Mouse (Mus musculus): Measurements from ENCODE around the gene Slc26a1.
A peak's percentile ranks its signal among the peaks of the same experiment; 100 is the strongest.
"Not testable (repeated sequence)": the region's sequence is repeated elsewhere in the genome, so short reads cannot be mapped to it uniquely, and the experiment has no call there.

Slc26a1 gene

DNA sequence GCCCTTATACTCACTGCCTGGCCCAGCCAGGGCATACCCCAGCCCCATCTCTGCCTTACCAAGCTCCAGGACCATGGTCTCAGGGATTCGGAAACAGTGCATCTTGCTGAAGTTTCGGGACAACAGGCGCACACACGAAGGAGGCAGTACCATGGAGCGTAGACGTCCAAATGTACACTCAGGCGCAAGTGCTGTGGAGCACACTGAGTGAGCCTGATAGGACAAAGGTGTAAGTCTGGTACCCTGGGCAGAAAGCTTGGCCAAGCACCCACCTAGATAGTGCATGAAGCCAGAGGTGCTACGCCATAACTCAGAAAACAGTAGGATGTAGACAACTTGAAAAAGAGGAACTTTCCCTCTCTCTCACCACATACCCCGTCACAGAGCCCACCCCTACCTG is 20.0 kb downstream of the Slc26a1 start:
- no peak for DNase-seq

DNA sequence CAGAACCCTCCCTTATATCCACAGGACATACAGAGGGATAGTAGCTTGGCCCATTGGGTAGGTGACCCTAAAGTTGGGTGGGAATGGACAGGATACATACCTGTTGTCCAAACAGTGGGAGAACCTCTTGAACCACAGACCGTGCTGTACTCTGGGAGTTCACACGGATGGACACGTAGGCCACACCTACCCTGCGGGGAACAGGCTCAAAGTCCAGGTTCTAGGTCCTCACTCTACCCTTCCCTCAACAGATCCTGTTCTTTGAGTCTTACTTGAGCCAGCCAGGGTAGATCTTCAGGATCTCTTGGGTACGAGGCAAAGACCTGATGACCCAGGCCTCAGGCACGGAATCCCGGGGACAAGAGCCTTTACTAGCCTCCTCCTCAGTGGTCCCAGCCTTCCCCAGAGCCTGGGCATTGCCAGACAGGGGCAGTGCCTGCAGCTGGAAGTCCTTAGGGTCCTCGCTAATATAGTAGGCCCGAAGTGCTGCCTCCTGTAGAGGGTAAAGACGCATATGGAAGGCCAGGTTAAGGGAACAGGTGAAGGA is 20.9 kb downstream of the Slc26a1 start:
- DNase-seq, result no peak

DNA sequence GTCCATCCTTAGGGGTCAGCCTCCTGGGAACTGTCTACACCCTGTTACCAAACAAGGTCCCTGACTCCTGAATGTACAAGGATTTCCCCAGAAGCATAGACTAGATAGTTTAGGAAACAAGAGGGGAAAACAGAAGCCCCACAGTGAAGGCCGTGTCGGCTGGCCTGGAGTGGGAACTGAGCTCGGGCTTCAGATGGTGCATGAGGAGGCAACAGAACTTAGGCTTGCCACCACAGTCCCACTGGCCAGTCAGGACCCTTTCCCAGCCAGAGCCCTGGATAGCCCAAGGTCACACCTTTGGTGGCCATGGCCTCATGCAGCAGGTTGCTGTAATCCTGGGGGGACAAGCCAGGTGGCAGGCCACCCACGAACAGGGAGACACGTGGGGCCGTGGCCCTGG is 22.0 kb downstream of the Slc26a1 start:
- no peak for DNase-seq

DNA sequence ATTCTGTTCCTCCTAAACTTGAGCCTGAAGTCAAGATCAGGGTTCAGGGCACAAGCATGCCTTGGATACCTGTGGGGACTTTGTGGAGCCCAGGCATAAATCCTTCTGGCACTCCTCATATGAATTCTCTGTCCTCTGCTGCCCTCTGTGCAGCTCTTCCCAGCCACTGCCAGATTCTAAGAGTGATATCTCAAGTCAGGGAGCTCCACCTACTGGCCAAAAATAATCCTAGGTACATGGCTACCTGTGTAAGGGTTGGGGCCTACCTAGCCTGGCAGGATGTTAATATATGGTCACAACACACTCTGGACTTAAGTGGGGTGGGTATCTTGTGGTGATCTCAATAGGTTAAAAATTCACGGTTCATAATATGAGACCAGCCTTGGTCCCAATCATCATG is 23.5 kb downstream of the Slc26a1 start:
- DNase-seq, result peak; percentile 73

DNA sequence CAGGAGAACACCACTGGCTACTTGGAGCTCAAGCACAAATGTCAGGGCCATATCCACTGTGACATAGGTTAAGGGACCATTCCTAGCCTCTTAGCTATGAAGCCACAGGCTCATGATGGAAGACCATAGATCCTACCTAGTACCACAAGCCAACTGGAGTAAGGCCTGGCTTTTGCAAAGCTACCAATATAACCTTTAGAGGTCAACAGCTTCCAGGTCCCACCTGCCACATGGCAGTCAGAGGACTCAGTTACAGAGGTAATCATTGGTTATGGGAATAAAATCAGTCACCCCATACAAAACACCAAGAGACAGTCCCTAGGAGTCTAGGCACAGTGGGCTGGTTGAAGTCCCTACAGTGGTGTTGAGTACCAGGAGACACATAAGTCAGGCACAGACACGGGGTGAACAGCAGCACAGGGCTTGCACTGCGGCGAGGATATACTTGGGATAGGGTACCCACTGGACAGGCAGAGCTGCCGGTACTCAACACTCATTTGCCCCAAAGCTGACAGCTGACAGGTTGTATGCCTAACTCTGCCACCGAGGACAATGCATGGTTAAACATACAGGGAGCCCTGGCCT is 24.1 kb downstream of the Slc26a1 start:
- no peak for DNase-seq

DNA sequence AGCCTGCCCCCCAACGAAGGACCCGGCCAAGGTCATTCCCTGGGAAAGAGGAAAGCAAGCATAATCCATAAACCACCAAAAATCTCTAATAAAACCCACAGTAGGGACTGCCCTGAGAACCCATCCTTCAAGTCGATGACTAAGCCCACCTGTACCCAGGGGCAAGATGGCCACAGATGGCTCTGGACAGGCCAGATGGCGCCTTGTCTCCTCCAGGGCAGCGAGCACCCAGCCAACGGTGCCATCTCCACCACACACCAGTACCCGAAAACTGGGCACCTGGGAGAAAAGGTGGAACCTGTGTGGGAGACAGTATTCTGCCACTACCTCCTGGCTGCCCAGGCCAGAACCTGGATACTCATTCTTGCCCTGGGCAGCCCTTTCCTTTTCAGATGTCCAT is 25.0 kb downstream of the Slc26a1 start:
- DNase-seq, result no peak

DNA sequence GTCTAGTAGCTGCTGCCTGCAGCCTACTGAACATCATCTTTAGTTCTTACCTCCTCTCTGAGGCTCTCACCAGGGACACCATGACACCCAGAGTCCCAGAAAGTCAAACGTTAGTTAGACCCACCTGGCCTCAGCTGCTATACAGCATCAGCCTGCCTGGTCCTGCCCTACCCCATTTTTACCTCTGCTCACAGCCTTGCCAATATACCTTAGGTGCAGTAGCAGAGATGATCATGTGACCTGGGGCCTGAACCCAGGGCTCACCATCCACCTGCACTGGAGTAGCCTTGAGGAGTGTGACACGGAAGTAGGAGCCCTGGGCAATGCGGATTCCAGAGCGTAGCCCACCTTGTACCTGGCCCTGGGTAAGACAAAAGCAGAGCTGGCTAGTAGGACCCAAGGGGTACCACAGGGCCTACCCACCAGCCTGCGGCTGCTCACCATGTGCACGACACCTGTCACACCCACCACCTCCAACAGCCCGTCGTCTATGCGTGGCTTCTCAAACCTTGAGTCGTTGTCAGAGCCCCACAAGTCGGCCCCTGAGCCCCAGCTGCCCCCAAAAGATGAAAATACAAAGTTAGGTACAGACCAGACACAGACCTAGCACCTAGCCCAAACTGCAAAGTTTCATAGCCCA is 26.3 kb downstream of the Slc26a1 start:
- no peak for DNase-seq

DNA sequence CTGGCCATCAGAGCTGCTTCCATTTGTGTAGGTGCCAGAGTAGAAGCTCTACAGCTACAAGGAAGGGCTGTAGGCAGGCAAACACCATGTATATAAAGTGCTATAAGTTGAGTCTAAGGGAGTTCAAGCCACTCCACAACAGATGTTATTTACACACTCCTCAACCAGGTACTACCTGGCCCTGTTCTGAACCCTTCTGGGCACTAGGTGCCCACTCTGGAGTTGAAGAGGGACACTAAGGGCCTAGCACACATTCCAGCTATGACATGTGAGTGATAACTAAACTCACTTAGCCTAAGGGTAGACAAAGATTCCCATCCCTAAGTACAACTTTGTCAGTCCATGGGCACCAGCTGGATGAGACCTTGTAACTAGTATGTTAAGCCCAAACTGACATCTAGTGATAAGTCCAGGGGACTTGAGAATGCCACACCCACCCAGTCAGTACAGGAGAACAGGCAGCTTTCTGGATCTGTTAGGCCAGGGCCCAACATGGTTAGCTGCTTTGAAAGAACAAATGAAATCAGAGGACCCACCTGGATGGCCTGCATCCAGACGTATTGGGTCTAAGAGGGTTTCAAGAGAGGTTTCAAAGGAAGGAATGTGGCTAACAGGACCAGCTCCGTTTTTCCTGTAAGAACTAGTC is 27.4 kb downstream of the Slc26a1 start:
- DNase-seq, result no peak

DNA sequence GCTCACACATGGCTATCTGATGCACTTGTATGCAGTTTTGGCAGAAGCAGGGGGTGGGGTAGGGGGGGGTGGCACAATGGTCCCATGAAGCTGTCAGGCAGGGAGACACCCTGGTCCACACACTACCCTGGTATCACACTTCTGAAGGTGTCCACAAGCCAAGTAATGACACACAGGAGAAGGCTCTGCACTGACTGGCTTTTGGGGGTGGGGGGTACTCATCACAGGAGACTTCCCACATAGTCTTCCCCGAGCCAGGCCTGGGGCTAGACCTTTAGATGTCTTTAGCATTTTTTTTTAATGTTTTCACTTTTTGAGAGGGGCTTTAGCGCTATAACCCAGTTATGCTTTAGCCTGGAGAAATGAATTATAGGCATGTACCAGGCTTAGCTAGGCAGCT is 28.1 kb downstream of the Slc26a1 start:
- no peak for DNase-seq

DNA sequence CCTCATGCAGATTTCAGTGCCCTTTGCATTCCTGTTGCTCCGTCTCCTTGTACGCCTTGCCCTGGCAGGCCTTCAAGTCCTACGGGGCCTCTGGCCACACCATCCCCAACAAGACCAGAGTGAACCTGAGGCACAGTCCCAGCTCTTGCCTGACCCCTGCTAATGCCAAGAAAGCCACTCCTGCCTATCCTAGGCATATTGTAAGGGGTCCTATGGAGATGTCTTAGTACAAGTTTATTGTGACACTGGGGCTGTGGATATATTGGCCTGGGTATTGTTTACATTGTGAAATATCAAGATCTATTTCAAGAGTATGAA is 29.1 kb downstream of the Slc26a1 start:
- DNase-seq, result no peak

DNA sequence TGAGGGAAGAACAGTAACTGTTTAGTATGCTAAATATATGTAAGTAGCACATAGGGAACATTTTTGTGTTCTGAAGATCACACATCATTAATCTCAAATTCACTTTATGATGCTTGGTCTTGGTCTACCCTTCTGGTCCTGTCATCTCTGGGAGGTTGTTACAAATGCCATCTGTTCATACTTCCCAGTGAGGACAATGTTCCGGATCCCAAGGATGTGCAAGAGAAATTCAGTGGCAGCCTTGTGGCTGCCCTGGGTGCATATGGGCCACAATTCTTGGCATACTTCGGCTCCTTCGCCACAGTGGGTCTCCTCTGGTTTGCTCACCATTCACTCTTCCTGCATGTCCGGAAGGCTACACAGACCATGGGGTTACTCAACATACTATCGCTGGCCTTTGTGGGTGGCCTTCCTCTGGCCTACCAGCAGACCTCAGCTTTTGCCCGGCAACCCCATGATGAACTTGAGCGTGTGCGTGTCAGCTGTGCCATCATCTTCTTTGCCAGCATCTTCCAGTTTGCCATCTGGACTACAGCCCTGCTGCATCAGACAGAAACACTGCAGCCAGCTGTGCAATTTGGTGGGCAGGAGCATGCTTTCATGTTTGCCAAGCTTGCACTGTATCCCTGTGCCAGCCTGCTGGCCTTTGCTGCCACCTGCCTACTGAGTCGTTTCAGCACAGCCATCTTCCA is 29.6 kb downstream of the Slc26a1 start:
- peak; percentile 48 for DNase-seq

DNA sequence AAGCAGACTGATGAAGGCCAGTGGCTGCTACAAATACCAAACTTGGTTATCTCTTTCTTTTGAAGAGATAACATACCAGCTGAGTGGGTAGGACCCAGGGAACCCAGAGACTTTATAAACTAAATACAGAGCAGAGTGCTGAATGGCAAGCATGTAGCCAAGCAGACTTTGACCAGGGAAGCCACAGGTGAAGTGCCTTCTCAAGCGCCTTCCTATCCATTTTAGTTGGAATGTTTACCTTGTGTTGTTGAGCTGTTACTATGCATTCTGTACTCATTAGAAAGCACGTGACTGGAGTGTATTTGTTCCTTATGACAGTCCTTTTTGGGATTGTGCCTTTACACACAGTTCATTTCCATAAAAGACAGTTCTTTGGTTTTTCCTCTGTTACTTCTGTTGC is 31.7 kb downstream of the Slc26a1 start:
- no peak for DNase-seq

DNA sequence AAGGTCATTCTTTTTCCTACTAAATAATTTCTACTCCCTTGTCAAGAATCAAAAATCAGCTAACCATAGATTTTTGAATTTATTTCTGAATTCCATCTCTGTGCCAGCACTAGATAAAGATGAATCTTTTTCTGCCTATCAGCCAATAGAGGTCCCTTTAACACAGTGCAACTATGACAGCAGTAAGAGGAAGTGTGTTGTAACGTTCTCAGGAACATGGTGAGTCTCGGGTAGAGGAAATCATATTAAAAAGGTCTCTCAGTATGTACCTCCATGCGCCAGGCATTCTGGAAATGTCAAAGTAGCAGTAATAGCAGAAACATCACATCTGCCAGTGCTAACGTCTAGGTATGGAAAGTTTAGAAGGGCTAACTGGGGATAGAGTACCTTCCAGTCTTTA is 39.2 kb downstream of the Slc26a1 start:
- DNase-seq, result no peak

DNA sequence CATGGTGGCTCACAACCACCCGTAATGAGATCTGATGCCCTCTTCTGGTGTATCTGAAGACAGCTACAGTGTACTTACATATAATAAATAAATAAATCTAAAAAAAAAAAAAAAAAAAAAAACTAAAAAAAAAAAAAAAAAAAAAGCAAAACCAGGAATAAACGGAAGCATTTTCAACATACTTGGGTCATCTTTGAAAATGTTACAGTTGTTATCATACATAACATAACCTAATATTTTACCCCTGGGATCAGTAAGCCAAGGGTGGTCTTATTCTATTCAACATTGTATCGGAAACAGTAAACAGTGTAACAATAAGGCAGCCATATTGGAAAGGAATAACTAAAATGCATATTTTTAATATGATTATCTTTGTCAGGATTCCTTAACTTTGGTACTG is 41.3 kb downstream of the Slc26a1 start:
- not testable (repeated sequence) for DNase-seq

DNA sequence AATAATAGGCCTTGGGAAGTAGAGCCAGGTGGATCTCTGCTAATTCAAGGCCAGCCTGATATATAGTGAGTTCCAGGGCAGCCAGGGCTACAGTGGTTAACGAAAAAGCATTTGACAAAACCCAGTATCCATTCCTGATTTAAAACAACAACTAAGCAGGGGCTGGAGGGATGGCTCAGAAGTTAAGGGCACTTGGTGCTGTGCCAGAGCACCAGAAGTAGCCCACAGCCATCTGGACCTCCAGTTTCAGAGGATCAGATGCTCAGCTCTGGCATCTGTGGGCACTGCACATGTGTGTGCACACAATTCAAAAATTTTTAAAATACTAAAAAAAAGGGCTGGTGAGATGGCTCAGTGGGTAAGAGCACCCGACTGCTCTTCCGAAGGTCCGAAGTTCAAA is 41.7 kb downstream of the Slc26a1 start:
- no peak for DNase-seq

DNA sequence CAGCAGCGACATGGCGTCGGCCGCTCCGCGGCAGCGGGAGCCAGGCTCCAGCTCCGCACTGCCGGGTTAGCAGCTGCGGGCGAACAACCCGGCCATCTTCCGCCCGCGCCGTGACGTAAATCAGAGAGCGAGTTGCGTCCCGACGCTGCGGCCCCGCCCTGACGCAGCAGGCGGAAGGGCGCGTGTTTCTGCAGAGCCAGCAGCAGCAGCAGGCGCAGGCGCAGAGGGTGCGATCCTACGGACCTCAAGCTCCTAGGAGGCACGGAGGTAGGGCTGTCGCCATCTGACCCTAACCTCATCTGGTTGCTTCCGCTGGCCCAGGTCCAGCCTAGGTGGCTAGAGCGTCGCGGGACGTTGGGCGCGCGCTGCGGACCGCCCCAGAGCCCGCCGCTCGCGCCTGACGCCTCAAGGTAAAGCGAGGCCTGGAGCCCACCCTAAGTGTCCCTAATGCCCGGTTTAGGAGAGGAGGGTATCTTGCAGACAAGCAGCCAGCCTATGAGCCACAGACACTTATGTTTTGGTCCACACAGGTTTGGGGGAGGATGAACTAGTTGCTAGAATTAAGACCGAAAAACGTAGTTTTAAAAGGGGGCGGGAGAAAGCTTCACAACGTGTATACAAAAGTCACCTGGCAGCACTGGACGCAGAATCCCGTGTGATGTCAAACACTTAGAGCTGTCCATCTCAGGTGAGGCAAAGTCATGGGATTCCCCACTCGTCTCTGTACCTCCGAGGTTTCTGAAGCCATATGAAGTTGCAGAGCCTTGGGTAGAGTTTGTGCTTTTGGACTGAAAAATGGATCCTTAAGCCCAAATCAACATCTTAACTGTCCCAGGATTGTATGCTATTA is 45.5 kb downstream of the Slc26a1 start, which contains the start of the genes Gak and Tmem175:
Gak (minus strand) TSS at position 122 of the 850 bp plus-strand sequence.
Tmem175 (plus strand) TSS at position 137 of the 850 bp plus-strand sequence.
- DNase-seq, result peak; percentile 90

DNA sequence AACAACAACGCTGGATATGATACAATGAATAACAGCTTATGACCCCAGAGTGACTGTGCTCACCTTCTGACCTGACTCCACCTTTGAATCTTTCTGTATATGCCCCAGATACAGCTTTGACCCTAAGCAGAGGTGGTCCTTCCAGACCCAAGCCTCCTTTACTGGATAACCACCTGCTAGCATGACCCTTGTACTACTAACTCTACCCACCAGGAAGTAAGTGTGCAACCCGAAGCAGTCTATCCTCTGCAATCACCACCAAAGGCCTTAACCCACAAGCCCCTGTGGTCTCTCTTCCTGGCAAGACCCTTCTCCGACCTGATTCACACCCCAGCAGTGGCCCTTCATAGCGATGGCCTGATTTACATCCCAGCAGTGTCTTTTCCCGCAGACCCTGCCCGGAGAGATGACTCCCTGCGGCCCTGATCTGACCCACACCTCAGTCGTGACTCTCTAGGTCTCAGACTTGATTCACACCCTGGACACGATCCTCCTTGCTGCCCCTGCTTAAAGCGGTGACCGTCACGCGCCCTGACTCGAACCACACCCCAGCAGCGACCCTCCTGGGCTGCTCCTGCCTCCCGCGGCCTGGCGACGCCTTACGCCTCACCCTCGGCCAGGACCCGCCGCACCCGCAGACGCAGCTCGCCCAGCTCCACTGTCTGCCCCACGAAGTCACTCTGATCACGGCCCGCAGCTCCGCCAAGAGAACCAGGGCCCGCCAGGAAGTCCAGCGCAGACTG is 46.3 kb downstream of the Slc26a1 start:
- no peak for DNase-seq

DNA sequence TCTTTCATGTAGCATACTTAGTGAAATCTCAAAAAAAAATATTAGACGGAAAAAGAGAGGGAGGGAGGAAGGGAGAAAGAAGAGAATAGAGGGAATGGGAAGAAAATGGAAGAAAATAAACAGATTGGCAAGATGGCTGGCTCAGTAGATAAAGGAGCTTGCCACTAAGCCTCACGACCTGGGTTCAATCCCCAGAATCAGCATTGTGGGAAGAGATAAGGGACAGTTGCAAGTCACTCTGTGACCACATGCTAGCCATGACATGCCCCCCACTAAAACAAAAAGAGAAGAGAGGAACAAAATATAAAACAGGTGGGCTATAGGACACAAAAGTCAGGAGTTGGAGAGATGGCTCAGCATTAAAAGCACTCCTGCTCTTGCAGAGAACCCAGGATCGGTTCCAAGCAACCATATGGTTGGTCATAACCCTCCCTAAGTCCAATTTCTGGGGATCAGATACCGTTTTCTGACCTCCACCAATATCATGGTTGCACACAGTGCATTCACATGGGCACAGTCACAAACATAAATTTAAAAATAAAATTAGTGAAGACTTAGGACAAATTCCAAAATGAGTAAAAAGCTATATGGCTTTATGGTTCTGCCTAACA is 49.2 kb downstream of the Slc26a1 start:
- no peak for DNase-seq

DNA sequence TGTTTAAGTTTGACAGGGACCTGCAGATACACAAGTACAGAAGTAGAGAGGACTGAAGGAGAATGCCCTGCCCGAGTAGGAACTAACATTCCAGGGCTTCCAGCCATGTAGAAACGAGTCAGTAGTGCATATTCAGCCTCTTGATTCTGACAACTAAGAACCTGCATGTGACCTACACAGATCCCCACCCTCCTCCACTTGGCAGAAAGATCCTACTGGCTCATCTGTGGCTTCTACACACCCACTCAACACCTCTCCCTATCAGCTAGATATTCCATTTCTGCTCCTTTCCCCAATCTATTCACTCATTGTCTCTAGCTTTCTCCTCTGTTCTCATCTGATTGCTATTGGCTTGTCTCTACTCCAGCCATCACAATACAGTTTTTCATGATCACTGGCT is 53.5 kb downstream of the Slc26a1 start:
- no peak for DNase-seq

Data from cerebellum, adult 11 months (tissue).